Mouse (Mus musculus) lung, postnatal 0 days (tissue): ENCODE data around the gene Srpk2.

Source experiments
- CTCF ChIP-seq: IDR thresholded peaks from 2 replicates; pipeline ENCODE4 v1.5.1; 2016; ENCODE audit warnings: antibody characterized with exemption, mild to moderate bottlenecking
- EP300 ChIP-seq: IDR thresholded peaks from 2 replicates; pipeline ENCODE4 v1.6.1; 2016; ENCODE audit warnings: antibody characterized with exemption, mild to moderate bottlenecking, control low read depth

DNA sequence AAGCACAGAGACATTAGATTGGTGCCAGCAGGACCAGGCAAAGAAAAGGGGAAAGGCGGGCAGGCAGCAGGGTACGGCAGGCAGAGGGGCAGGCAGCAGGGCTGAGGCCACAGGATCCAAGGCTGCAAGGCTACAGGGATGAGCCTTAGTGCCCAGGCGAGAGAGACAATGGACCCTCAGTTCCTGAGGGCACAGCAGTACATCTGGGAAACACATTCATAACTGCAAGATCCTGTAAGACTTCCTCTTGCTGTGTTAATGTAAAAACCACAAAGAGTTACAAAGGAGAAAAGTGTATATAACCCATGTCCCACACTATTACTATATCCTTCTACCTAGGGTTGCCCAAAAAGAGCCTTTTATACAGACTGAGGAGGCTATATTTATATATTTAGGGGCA, 33.9 kb downstream of the Srpk2 start:
- no peak for TF ChIP-seq CTCF
- TF ChIP-seq EP300 = no peak
